Mouse (Mus musculus) liver, embryonic 12.5 days (tissue): ENCODE results near the gene Vamp4. TPM values are rescaled to one million over a fixed set of nuclear protein-coding genes. Genes with fewer than 3 reads are reported as not detected.
A peak's percentile ranks its signal among the peaks of the same experiment; 100 is the strongest.

ENCODE experiments used
- ATAC-seq: fragments of 200-750 bp; cut with Nextera tagmentation; 2 replicates; pipeline ENCODE4 v1.8.0; 2017; ENCODE audit warnings: moderate number of reproducible peaks, mild to moderate bottlenecking, moderate library complexity
- H3K27ac ChIP-seq: fragments of 300-500 bp; sonication (generic); 2 replicates; pipeline ENCODE4 v1.5.1; 2016; ENCODE audit warnings: mild to moderate bottlenecking
- H3K27me3 ChIP-seq: fragments of 300-500 bp; sonication (generic); replicated peaks from 2 replicates; pipeline ENCODE4 v1.6.1; 2016; ENCODE audit warnings: mild to moderate bottlenecking, moderate library complexity
- H3K36me3 ChIP-seq: fragments of 300-500 bp; sonication (generic); 2 replicates; pipeline ENCODE4 v1.6.1; 2016; ENCODE audit warnings: mild to moderate bottlenecking, moderate library complexity
- H3K4me1 ChIP-seq: fragments of 300-500 bp; sonication (generic); 2 replicates; pipeline ENCODE4 v1.6.1; 2016
- H3K4me2 ChIP-seq: fragments of 300-500 bp; sonication (generic); 2 replicates; pipeline ENCODE4 v1.6.1; 2016; ENCODE audit warnings: mild to moderate bottlenecking, moderate library complexity
- H3K4me3 ChIP-seq: fragments of 300-500 bp; sonication (generic); 2 replicates; pipeline ENCODE4 v1.5.1; 2016; ENCODE audit warnings: mild to moderate bottlenecking, moderate library complexity
- H3K9ac ChIP-seq: fragments of 300-500 bp; sonication (generic); 2 replicates; pipeline ENCODE4 v1.6.1; 2016; ENCODE audit warnings: mild to moderate bottlenecking, moderate library complexity
- H3K9me3 ChIP-seq: fragments of 300-500 bp; sonication (generic); replicated peaks from 2 replicates; pipeline ENCODE4 v1.6.1; 2016; ENCODE audit warnings: mild to moderate bottlenecking, moderate library complexity
- WGBS: fragments of 180-500 bp; shearing (Covaris S2); methylation state at CpG from one replicate; pipeline ENCODE4 v1.1.7; 2016; ENCODE audit not compliant: insufficient replicate concordance; 5-methylcytosine and 5-hydroxymethylcytosine counted together
- polyA plus RNA-seq: library from polyadenylated mRNA; unstranded; fragments of >200 nt; fragmentation: Nextera tagmentation; extraction: Ambion mirVana; gene quantifications from 2 replicates; pipeline ENCODE4 v1.2.1, GENCODE M21; 2016

The Vamp4 gene
- polyA plus RNA-seq, 1 experiment from 2014 or later, result 19.6 TPM

GRCm38 (mm10) chr1:162552956-162553355, 17.4 kb upstream of the Vamp4 start:
- peak overlapping the region; percentile 31 for H3K4me2 ChIP-seq
- WGBS, result 30% methylated on average over 9 of the region's 9 CpGs
- H3K27me3 ChIP-seq, result no peaks in the 10 kb centered on the region; the same call in 1 of the 2 replicates
- H3K4me3 ChIP-seq, result no peak overlapping the region
- peak overlapping the region; percentile 51 for H3K27ac ChIP-seq
- no peaks in the 10 kb centered on the region for H3K9me3 ChIP-seq
- ATAC-seq, result peak; percentile 15; the same call in 1 of the 2 replicates
- peaks cover 30% of the 10 kb centered on the region for H3K4me1 ChIP-seq
- no peaks in the 10 kb centered on the region for H3K36me3 ChIP-seq
- no peak overlapping the region for H3K9ac ChIP-seq

DNA sequence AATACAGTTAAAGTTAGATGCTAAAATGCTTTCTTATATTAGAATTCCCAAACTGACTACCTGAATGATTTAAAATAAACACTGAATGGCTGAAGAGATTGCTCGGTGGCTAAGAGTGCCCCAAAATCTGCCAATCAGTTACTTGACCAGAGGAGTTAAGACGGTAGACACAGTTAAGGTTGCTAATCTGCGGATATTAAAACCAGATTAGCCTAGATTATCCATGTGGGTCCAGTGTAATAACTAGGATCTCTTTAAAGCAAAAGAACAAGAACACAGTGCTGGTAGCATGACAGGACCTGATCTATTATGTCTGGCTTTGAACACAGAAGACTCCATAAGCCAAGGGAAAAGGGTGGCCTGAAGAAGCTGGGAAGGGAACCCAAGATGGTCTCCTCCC, 16.1 kb upstream of the Vamp4 start:
- H3K4me3 ChIP-seq, result no peak overlapping the region
- no peaks in the 10 kb centered on the region; the same call in 1 of the 2 replicates for H3K27me3 ChIP-seq
- H3K4me1 ChIP-seq, result peaks cover 23% of the 10 kb centered on the region
- H3K36me3 ChIP-seq, result no peaks in the 10 kb centered on the region
- H3K9me3 ChIP-seq, result no peaks in the 10 kb centered on the region
- no peak overlapping the region for H3K27ac ChIP-seq
- no peak overlapping the region for H3K4me2 ChIP-seq
- 76% methylated on average over 3 of the region's 3 CpGs for WGBS
- no peak for ATAC-seq
- H3K9ac ChIP-seq, result no peak overlapping the region

- no peaks in the 10 kb centered on the region for H3K36me3 ChIP-seq
- no peak overlapping the region for H3K9ac ChIP-seq
- no peak overlapping the region for H3K27ac ChIP-seq
- peaks cover 12% of the 10 kb centered on the region; the same call in 1 of the 2 replicates for H3K27me3 ChIP-seq
- no peak for ATAC-seq
- 29% methylated on average over 1 of the region's 1 CpGs for WGBS
- H3K9me3 ChIP-seq, result no peaks in the 10 kb centered on the region
- H3K4me3 ChIP-seq, result no peak overlapping the region
- no peaks in the 10 kb centered on the region for H3K4me1 ChIP-seq
- H3K4me2 ChIP-seq, result no peak overlapping the region
Observed at GRCm38 (mm10) chr1:162563236-162563635, 7.1 kb upstream of the Vamp4 start.

DNA sequence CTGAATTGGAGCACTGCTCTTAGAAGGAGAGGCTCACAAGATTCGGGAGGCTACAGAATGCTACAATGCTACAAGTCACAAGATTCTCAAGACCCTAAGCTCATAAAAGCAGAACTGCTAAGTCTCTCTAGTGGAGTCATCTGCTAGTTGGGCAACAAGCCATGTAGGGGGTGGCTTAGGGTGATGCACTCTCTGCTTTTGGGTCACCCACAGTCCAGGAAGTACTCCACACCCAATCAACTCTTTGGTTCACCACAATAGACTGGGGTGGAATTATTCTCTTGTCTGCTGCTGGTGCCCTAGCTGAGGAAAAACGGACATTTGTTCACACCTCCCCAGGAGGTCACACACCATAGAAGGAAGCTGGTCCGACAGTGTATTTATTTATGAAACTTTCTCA, 5.3 kb upstream of the Vamp4 start:
- Histone ChIP-seq H3K9me3 (no peaks in the 10 kb centered on the region), H3K4me2 (no peak overlapping the region), H3K9ac (no peak overlapping the region), H3K36me3 (no peaks in the 10 kb centered on the region), H3K4me1 (peaks cover 5% of the 10 kb centered on the region; the same call in 1 of the 2 replicates), H3K27ac (no peak overlapping the region), H3K27me3 (peaks cover 8% of the 10 kb centered on the region; the same call in 1 of the 2 replicates), H3K4me3 (no peak overlapping the region)
- no peak for ATAC-seq
- 31% methylated on average over 3 of the region's 3 CpGs for WGBS

DNA sequence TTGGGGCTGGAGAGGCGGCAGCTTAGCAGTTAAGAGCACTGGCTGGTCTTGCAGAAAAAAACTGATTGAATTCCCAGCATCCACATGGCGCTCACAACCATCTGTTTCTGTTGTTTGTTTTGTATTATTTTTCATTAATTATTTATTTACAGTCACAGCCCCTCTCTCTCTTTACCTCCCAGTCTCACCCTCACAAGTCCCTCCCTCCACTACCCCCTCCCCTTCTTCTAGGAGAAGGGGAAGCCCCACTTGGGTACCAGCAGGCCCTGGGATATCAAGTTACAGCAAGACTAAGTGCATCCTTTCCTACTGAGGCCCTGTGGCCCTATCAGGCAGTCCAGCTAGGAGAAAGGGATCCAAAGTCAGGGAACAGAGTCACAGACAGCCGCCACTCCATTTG, 3.0 kb upstream of the Vamp4 start:
- Histone ChIP-seq H3K4me2 (no peak overlapping the region), H3K9me3 (no peaks in the 10 kb centered on the region), H3K36me3 (no peaks in the 10 kb centered on the region), H3K27me3 (0 out of 2 replicates have a peak, but pooled peaks cover 4% of the 10 kb centered on the region), H3K4me3 (no peak overlapping the region), H3K9ac (no peak overlapping the region), H3K27ac (no peak overlapping the region), H3K4me1 (peaks cover 12% of the 10 kb centered on the region)
- ATAC-seq, result no peak
- 63% methylated on average over 3 of the region's 3 CpGs for WGBS

DNA sequence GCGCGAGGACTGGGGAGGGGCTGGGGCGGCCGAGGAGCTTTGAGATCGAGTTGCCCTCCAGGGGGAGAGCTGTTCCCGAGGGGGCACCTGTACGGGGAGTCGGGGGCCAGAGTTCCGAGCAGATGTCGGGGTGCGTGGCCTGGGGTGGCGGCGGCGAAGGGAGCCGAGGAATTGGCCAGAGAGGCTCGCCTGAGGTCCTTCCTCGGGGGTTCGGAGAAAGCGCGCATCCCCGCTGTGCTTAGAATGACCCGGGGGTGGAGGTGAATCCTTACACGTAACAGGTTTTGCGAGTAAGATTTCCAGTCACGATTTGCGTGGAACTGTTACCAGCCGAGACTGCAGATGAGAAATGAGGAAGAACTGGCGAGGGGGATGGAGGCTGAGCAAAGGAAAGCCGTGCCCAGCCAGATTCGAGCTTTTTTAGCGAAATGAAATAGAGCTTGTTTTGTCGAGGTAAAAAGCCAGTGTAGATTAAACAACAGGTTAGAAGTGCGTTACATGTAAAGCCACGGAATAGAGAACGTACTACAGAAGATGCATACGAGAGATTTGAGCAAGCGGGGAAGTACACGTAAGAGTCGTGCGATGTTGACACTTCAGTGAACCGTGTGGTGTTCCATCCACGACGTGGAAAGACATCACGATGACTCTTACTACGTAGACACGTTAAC, 751 bp downstream of the Vamp4 start:
- H3K4me1 ChIP-seq, result peaks cover 12% of the 10 kb centered on the region
- peak overlapping the region; percentile 98 for H3K4me2 ChIP-seq
- WGBS, result 1% methylated on average over 46 of the region's 46 CpGs
- H3K9ac ChIP-seq, result peak overlapping the region; percentile 96
- 0 out of 2 replicates have a peak, but pooled peaks cover 3% of the 10 kb centered on the region for H3K9me3 ChIP-seq
- peak overlapping the region; percentile 81 for H3K27ac ChIP-seq
- peak overlapping the region; percentile 98 for H3K4me3 ChIP-seq
- ATAC-seq, result no peak
- H3K36me3 ChIP-seq, result peaks cover 17% of the 10 kb centered on the region
- no peaks in the 10 kb centered on the region for H3K27me3 ChIP-seq

- no peak for ATAC-seq
- 92% methylated on average over 3 of the region's 3 CpGs for WGBS
Observed at GRCm38 (mm10) chr1:162575098-162575497, 4.8 kb downstream of the Vamp4 start.

GRCm38 (mm10) chr1:162582884-162583283, 12.6 kb downstream of the Vamp4 start:
- 82% methylated on average over 2 of the region's 2 CpGs for WGBS
- H3K9me3 ChIP-seq, result no peaks in the 10 kb centered on the region

More at GRCm38 (mm10) chr1:162575098-162575497, 4.8 kb downstream of the Vamp4 start:
- no peaks in the 10 kb centered on the region for H3K27me3 ChIP-seq
- H3K27ac ChIP-seq, result no peak overlapping the region
- H3K9ac ChIP-seq, result no peak overlapping the region
- H3K4me3 ChIP-seq, result no peak overlapping the region
- H3K36me3 ChIP-seq, result peaks cover 32% of the 10 kb centered on the region
- H3K4me2 ChIP-seq, result no peak overlapping the region
- peaks cover 7% of the 10 kb centered on the region for H3K4me1 ChIP-seq
- 0 out of 2 replicates have a peak, but pooled peaks cover 3% of the 10 kb centered on the region for H3K9me3 ChIP-seq

GRCm38 (mm10) chr1:162586282-162586681, 16.0 kb downstream of the Vamp4 start:
- no peak for ATAC-seq
- 77% methylated on average over 4 of the region's 4 CpGs for WGBS
- Histone ChIP-seq H3K9me3 (no peaks in the 10 kb centered on the region), H3K27ac (no peak overlapping the region), H3K4me3 (no peak overlapping the region), H3K36me3 (peaks cover 16% of the 10 kb centered on the region), H3K4me2 (no peak overlapping the region), H3K4me1 (peaks cover 12% of the 10 kb centered on the region), H3K9ac (no peak overlapping the region), H3K27me3 (no peaks in the 10 kb centered on the region)

More at GRCm38 (mm10) chr1:162582884-162583283, 12.6 kb downstream of the Vamp4 start:
- no peak for ATAC-seq
- no peak overlapping the region for H3K9ac ChIP-seq
- H3K27ac ChIP-seq, result no peak overlapping the region
- peaks cover 31% of the 10 kb centered on the region for H3K36me3 ChIP-seq
- H3K4me1 ChIP-seq, result no peaks in the 10 kb centered on the region
- no peak overlapping the region for H3K4me3 ChIP-seq
- no peaks in the 10 kb centered on the region for H3K27me3 ChIP-seq
- no peak overlapping the region for H3K4me2 ChIP-seq

- H3K9me3 ChIP-seq, result no peaks in the 10 kb centered on the region
- ATAC-seq, result no peak
- H3K27me3 ChIP-seq, result no peaks in the 10 kb centered on the region
- no peak overlapping the region for H3K4me2 ChIP-seq
- WGBS, result 97% methylated on average over 3 of the region's 3 CpGs
- no peak overlapping the region for H3K27ac ChIP-seq
- H3K9ac ChIP-seq, result no peak overlapping the region
- H3K36me3 ChIP-seq, result peaks cover 9% of the 10 kb centered on the region; the same call in 1 of the 2 replicates
- no peak overlapping the region for H3K4me3 ChIP-seq
- H3K4me1 ChIP-seq, result peaks cover 17% of the 10 kb centered on the region
Observed at GRCm38 (mm10) chr1:162588606-162589005, 18.3 kb downstream of the Vamp4 start.

DNA sequence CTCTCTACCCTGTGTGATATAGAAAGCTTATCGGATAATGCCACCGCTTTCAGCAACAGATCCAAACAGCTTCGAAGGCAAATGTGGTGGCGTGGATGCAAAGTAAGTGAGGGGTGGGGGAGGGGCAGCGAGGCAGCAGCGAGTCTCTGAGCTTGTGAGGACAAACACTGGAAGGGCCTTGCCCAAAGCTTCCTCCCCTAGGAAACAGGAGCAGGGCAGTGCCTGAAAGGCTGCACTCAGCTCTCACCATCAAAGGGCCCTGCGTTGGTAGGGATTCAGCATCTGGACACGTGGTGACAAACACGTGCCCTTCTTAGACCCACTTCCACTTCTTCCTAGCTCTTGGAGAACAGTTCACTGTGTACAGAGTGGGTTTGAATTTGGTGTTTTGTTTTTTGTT, 19.1 kb downstream of the Vamp4 start:
- Histone ChIP-seq H3K9ac (no peak overlapping the region), H3K4me1 (peaks cover 17% of the 10 kb centered on the region), H3K36me3 (peaks cover 3% of the 10 kb centered on the region; the same call in 1 of the 2 replicates), H3K4me2 (0 out of 2 replicates have a peak overlapping the region, but pooled peaks have one; percentile 18), H3K27me3 (no peaks in the 10 kb centered on the region), H3K4me3 (no peak overlapping the region), H3K27ac (no peak overlapping the region), H3K9me3 (no peaks in the 10 kb centered on the region)
- whole genome bisulfite sequencing, result 33% methylated on average over 9 of the region's 9 CpGs
- ATAC-seq, result peak; percentile 27; the same call in 1 of the 2 replicates

GRCm38 (mm10) chr1:162590415-162590997, 20.2 kb downstream of the Vamp4 start:
- no peaks in the 10 kb centered on the region for H3K9me3 ChIP-seq
- H3K4me2 ChIP-seq, result peak overlapping the region; percentile 30
- ATAC-seq, result peak; percentile 94
- peaks cover 4% of the 10 kb centered on the region; the same call in 1 of the 2 replicates for H3K36me3 ChIP-seq
- no peak overlapping the region for H3K27ac ChIP-seq
- H3K9ac ChIP-seq, result no peak overlapping the region
- WGBS, result 26% methylated on average over 8 of the region's 8 CpGs
- no peak overlapping the region for H3K4me3 ChIP-seq
- no peaks in the 10 kb centered on the region for H3K27me3 ChIP-seq
- peaks cover 17% of the 10 kb centered on the region for H3K4me1 ChIP-seq
